ENCODE assay signal across 8 mouse cellular contexts in the genomic region with DNA sequence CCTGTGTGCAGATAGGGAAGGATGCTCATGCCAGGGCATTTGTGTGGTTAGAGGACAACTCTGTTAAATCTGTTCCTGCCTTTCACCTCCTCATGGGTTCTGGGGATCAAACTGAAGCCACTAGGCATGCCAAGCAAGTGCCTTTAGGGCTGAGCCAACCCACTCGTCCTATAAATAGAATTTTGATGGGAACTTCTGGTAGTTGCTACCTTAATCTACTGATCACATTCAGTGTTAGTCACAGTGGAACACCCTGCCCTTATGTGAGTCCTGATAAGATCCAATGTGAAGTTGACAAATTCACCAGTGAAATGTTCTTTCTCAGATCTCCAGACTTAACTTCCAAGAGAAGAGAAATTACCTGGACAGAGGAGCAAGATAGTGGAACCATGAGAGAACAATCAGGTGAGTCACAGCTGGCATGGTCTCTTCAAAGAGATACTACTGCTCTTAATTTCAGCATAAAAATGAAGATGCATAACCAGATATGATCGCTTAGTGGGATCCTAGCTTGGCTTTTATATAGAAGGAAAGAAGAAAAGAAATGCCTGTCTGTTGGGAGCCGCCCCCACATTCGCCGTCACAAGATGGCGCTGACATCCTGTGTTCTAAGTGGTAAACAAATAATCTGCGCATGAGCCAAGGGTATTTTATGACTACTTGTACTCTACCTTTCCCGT.
DNase-seq lines count a peak whose midpoint lies in the region; ATAC-seq and TF ChIP-seq lines count a peak whose summit lies in the region.

No protein-coding gene starts in this region.

- in situ Hi-C loops in Patski (cut with MboI; ENCODE audit: low pct_unique_long_range_greater_than_20kb) = no loop called here

- peak; percentile 46 for DNase-seq in kidney, adult 2 months
- no peak for DNase-seq in kidney, postnatal 25 days
- DNase-seq in Patski (ENCODE audit: low read depth, low spot score) = no peak
- peak; percentile 26 to 34 for DNase-seq in cerebellum, postnatal 25 days
- DNase-seq in urinary bladder, postnatal 14 days (ENCODE audit: low spot score) = no peak
- DNase-seq in embryo, embryonic 10.5 days (ENCODE audit: low spot score) = no peak
- DNase-seq in gastrocnemius, postnatal 36 days = no peak

- no peak overlapping the region for H3K4me3 ChIP-seq in kidney, adult 2 months (ENCODE audit: insufficient read depth, low read depth, low read length)
- no peak overlapping the region for H3K4me3 ChIP-seq in macrophage (ENCODE audit: inconsistent target)

- POLR2A ChIA-PET in Patski (lab: Charles Lee) = no interaction called here

- no peaks in the 10 kb centered on the region for H3K27me3 ChIP-seq in kidney, adult 2 months (replicated peaks; ENCODE audit: control insufficient read depth, insufficient read depth, low read length)
- H3K27me3 ChIP-seq in Patski = no peaks in the 10 kb centered on the region

- no peaks in the 10 kb centered on the region for H3K79me2 ChIP-seq in macrophage (ENCODE audit: inconsistent target)

- CTCF ChIA-PET in Patski (lab: Charles Lee) = no interaction called here

- WGBS in kidney, adult 2 months = 89% methylated on average over 7 of the region's 8 CpGs
- 8% methylated on average over 6 of the region's 8 CpGs for WGBS in macrophage (ENCODE audit: missing documents)

- TF ChIP-seq POLR2A in kidney, adult 2 months (IDR thresholded peaks at IDR 0.05; ENCODE audit: low read depth, low read length) = no peak

- no peaks in the 10 kb centered on the region for H3K4me1 ChIP-seq in kidney, adult 2 months (ENCODE audit: control insufficient read depth, insufficient read depth, low read length)

- no peak overlapping the region for H3K27ac ChIP-seq in kidney, adult 2 months (ENCODE audit: insufficient read depth, low read depth, low read length)
- H3K27ac ChIP-seq in macrophage = peak overlapping the region; percentile 48

- no peak for ATAC-seq in Patski

- TF ChIP-seq CTCF in kidney, adult 2 months (conservative IDR thresholded peaks at IDR 0.05; ENCODE audit: insufficient read depth, insufficient read length, low read depth, low read length) = no peak
- peak; percentile 5 for TF ChIP-seq CTCF in Patski (IDR thresholded peaks at IDR 0.05)

- intact Hi-C loops in gastrocnemius, postnatal 36 days (cut with DNase I) = no loop called here

- no peaks in the 10 kb centered on the region for H3K36me3 ChIP-seq in kidney, adult 2 months (ENCODE audit: control insufficient read depth, insufficient read depth, low read length)
- H3K36me3 ChIP-seq in macrophage (ENCODE audit: inconsistent target) = no peaks in the 10 kb centered on the region

Comparison
In these comparisons a context has a peak if more than half of its experiments do, and no peak if none do; other contexts are left out.
1. DNase-seq: peak in kidney, adult 2 months (single experiment) and cerebellum, postnatal 25 days (2 of 2); none in kidney, postnatal 25 days (0 of 2), Patski (single experiment), urinary bladder, postnatal 14 days (single experiment), embryo, embryonic 10.5 days (single experiment) and gastrocnemius, postnatal 36 days (0 of 2).